Mouse (Mus musculus) kidney, postnatal 14 days (tissue): ENCODE measurements around the gene Psmd12.
A peak's percentile ranks its signal among the peaks of the same experiment; 100 is the strongest.

Source experiments
- DNase-seq: peaks from one replicate; pipeline ENCODE4 v3.0.0; 2022; ENCODE audit warnings: mixed read lengths

Gene Psmd12

DNA sequence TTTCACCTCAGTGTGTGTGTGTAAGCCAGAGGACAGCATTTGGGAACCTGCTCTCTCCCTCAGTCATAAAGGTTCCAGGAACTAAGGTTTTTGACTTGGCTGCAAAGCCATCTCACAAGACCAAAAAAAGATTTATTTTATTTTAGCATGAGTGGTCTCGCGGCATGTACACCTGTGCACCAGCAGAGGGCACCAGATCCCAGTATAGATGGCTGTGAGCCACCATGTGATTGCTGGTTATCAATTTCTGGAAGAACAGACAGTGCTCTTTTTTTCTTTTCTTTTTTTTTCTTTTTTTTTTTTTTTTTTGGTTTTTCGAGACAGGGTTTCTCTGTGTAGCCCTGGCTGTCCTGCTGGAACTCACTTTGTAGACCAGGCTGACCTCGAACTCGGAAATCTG, 32.7 kb downstream of the Psmd12 start:
- peak; percentile 78 for DNase-seq

GRCm38 (mm10) chr11:107513047-107513446, 33.8 kb downstream of the Psmd12 start:
- peak; percentile 34 for DNase-seq

DNA sequence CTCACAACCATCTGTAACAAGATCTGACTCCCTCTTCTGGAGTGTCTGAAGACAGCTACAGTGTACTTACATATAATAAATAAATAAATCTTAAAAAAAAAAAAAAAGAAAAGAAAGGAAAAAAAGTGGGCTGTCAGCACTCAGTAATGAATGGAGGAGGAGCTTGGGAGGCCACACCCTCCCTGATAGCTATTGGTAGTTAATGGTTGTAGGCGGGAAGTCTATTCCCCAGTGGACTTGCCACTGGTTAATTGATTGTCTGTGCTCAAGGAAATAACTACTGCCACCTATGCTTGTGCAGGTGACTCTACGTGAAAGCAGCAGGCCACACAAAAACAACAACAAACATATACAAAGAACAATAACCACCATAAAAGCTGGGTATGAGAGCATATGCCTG, 37.1 kb downstream of the Psmd12 start:
- no peak for DNase-seq

DNA sequence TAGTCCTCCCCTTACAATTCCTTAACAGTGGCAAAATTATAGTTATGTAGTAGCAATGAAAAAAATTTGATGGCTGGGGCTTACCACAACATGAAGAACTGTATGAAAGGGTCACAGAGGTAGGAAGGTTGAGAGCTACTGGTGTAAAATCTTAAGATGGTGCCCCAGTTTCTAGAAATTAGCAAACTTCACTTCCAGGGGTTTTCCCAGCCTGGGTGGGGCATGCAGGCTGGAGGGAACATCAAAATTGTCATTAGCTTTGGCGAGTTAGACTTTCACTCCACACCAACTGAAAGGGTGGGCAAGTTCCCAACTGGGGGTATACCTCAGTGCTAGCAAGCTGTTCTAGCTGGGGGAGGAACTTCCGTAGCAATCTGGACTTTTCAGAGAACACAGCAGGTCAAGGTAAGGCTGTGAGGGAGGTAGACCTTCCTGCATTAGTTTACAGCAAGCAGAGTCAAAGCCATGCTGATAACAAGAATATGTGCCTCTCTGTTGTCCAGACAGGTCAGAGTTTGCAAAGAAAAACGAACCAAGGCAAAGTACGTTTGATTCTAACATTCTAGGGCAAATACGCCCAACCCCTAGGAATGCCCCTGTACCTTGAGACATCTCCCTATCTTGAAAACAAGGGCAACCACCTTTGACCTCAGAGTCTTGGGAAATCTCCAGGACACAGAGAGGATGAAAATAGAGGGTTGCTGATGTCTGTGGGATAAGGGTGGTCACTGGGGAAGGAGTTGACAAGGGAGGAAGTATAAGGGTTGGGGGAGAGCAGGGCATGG, 39.6 kb downstream of the Psmd12 start:
- DNase-seq = no peak

- DNase-seq = no peak
Observed at GRCm38 (mm10) chr11:107521153-107521552, 41.9 kb downstream of the Psmd12 start.

DNA sequence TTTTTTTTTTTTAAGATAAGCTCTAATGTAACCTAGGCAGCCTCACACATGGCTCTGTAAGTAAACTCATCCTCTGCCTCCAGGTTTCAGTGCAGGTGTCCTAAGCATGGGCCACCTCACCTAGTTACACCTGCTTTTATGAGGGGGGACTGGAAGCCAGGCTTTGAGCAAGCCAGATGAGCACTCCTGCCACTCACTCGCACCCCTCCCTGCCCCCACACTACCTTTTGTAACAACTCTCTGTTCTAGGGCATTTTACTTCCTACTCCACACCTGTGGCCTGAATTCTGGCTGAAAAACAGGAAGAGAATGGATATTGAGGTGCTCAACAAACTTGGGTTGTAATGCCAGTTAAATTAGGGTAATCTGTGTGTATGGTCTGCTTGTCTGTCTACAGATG, 45.7 kb downstream of the Psmd12 start:
- DNase-seq = no peak

DNA sequence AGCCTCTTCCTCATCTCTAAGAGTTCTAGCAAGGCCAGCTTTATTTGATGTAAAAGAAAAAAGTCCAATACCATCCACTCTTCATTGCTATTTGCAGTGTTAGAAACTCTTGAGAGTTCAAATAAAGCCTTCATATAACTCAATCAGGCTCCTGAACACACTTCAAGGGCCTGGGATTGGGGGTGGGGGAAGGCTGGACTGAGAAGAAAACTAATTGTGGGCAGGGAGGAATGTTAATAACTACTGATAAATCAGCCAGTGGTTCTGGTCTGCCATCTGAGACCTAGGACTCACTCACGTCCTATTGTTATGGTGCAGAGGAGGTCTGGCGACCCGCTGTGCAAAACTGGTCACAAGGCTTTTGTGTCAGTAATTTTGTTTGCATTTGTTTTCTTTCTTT, 48.3 kb downstream of the Psmd12 start:
- DNase-seq = no peak

DNA sequence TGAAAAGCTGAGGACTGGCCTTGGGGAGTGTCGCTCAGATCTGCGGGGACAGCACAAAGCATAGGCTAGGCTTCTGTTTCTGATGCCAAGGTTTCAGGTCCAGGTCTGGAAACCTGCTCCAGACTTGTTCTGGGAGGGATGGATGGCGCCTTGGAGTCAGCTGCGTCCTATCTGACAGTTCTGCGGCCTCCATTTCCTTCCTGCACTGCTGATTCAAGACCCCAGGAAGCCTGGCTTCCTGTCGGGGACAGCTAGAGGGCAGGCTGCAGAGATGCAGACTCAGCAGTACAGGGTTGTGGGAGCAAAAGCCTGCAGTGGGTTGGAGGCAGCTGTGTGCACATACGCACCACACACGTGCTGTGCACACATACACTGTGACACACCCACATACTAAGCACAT, 50.0 kb downstream of the Psmd12 start:
- peak; percentile 75 for DNase-seq

- no peak for DNase-seq
Observed at GRCm38 (mm10) chr11:107531445-107531844, 52.2 kb downstream of the Psmd12 start.

DNA sequence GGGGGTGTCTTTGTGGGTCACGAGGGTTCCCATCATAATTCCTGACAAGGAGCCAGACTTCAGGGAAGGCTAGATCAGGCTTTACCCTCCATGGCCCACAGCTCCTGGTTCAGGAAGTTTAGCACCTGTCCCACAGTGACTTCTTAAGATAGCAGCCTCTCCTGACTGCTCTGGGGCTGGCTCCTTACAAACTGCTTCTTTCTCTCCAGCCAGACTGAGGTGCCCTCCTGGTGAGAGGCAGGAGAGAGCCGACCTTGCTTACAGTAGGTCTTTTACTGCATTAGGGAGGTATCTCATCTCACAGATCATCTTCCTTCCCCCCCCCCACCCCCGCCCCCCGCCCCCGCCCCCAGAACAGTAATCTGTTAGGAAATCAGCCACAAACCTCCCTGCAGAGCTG, 53.0 kb downstream of the Psmd12 start:
- no peak for DNase-seq

DNA sequence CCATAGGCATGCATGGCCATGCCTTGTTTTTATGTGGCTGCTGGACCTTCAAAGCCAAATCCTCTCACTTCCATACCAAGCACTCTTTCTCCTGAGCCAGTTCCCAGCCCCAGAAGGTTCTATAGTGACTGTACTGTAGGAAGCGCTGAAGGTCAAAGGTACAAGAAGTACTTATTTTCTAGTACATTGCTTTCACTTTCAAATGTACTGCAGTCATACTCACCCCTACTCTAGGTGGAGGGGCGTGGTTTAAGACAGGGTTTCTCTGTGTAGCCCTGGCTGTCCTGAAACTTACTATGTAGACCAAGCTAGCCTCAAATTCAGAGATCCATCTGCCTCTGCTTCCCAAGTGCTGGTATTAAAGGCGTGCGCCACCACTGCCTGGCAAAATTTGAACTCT, 59.7 kb downstream of the Psmd12 start:
- DNase-seq = no peak

- DNase-seq = no peak
Observed at GRCm38 (mm10) chr11:107540339-107540738, 61.1 kb downstream of the Psmd12 start.

- DNase-seq = peak; percentile 37
Observed at GRCm38 (mm10) chr11:107545747-107546476, 66.6 kb downstream of the Psmd12 start.

- DNase-seq = peak; percentile 65
Observed at GRCm38 (mm10) chr11:107546667-107547301, 67.5 kb downstream of the Psmd12 start.

DNA sequence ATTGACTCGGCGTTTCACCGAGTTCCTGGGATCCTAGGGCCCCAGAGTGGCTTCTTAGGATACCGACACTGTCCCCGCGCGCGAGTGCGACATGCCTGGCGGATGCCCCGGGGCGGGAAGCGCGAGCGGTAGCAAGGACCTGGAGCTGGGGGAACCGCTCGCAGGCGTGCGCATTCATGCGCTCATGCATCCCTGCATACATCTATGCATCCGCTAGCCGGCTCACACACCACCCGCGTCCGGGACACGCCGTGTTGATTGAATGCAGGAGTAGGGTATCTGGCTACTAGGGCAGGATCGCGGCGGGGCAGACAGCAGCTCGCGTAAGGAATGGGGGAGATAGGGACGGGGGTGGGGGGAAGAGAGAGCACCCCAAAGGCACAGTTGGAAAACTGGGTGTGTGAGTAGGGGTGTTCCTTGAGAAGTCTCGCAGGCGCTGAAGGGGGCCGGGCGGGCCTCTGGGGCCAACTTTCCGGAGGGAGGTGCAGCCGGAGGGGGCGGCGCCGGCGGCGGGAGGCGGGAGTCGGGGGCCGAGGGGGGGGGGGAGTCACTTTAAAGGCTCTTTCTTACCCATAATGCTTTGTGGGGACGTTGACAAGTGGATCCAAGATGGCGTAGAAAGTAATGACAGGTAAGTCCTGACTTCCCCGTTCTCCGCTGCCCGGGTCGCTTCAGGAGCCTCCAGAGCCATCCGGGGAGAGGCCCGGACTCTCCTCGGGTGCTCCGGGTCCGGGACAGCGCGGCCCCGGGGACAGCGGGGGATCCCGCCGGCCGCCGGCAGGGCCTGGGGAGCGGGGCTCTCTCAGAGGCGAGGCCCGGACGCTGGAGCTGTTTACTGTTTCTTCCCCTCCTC, 68.3 kb downstream of the Psmd12 start, which contains the start of gene Helz:
Gene Helz, plus strand, starts transcription at position 580 of the 853 bp plus-strand sequence.
- peak; percentile 85 for DNase-seq

GRCm38 (mm10) chr11:107548204-107548975, 69.1 kb downstream of the Psmd12 start:
- DNase-seq = peak; percentile 43
